Mouse (Mus musculus) erythroblast, adult 5-6 weeks (primary cell): Measurements from ENCODE around the gene Cpt2. TPM values are rescaled to one million over a fixed set of nuclear protein-coding genes. Genes with fewer than 3 reads are reported as not detected.
A peak's percentile ranks its signal among the peaks of the same experiment; 100 is the strongest.

ENCODE experiments used
- ATAC-seq: replicated peaks from 2 replicates; pipeline ENCODE4 v1.8.0; 2016; ENCODE audit warnings: moderate number of reproducible peaks, mild to moderate bottlenecking, moderate TSS enrichment, inconsistent platforms; ENCODE audit not compliant: poor library complexity, low FRiP score, severe bottlenecking
- total RNA-seq, 2 experiments: library from RNA; stranded (forward) in 1 of 2; stranded (reverse) in 1 of 2; fragments of 150-400 nt in 1 of 2; fragments of 200-764, 138-1000 nt in 1 of 2; gene quantifications; 2 replicates each; pipeline versions ENCODE4 v1.2.3 to v1.2.4; 2015 to 2017; ENCODE audit warnings: low replicate concordance in 2 of 2

Cpt2 gene
- total RNA-seq, 2 experiments from 2014 or later = 4.4 to 4.5 TPM

DNA sequence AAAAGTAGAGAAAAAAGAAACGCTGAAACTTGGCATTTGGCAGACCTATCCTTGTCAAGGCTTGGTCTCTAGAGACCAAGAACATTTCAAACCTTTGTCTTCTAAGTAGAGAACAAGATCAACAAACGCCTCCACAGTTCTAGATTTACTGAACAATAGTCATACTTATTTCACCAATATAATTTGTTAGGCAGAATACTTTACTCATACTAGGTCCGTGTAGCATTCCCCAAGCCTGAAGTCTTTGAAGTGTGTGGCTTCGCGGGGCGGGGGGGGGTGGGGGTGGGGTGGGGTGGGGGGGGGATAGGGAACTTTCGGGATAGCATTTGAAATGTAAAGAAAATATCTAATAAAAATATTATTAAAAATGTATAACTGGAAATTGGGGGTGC is 389 bp upstream of the Cpt2 start:
- no peak for ATAC-seq

DNA sequence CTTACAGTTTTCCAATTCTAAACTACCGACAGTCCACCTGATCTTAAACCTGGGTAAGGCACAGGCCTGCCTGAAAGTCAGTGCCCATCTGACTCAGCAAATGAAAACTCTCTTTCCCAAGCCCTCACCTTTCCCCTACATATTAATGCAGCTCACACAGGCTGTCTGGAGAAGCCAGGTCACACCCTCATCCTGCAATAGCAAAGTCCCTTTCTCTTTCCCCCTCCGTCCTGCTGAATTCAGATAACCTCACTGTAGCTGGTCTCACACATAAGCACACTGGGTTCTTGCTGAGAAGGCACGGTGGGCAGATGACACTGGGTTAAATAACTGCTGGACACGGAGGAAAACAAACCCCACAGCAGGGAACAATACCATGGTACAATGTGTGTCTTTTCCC is 1.5 kb downstream of the Cpt2 start:
- ATAC-seq = no peak

DNA sequence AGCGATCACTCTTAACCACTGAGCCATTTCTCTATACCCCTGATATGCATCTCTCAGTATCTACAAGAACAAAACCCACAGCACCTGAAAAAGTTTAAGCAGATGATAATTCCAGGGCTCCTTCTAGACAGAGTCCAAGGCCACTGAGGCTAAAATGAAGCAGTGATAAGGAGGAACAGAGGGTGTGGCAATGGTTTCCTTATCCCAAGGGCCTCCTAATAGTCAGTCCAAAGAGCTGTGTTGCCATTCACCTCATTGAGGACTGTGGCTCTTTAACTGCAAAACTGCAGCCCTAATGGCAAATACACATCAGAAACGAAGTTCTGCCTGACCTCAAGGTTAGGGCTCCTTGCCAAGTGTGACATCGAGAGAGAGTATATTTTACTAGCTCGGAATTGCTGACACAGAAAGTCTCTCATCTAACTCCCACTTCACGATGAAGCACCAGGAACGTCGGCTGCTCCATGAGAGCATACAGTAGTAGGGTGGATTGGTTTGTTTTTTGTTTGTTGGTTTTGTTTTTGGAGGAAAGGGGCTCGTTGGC is 2.2 kb downstream of the Cpt2 start:
- ATAC-seq = no peak

DNA sequence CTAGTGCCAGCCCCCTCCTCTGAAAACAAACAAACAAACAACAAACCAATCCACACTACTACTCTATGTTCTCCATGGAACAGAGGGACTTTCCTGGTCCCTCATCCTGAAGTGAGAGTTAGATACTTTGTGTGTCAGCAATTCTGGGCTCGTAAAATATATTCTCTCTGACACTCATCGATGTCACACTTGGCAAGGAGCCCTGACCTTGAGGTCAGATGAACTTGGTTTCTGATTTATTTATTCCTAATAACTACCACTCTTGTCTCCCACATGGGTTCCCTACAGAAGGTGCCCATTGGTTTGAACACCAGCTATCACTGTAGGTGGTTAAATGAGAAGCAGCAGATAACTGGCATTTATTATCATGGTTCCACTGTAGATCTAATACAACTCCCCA is 3.1 kb downstream of the Cpt2 start:
- ATAC-seq = no peak

DNA sequence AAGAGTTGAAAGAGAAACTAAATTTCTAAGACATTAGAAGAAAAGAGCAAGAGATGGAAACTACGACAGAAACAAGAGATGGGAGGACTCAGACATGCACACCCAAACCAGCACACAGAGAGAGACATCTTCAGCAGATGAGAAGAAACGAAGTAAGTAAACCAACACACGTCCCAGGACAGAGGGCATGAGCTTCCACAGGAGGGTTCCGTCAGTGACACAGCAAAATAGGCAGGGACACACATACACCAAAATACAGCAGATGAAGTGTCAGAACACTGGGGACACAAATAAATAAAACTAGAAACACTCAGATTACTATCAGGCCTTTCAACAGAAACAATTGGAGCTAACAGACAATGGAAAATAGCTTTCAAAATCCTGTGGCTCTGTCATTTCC is 13.4 kb downstream of the Cpt2 start:
- no peak for ATAC-seq

DNA sequence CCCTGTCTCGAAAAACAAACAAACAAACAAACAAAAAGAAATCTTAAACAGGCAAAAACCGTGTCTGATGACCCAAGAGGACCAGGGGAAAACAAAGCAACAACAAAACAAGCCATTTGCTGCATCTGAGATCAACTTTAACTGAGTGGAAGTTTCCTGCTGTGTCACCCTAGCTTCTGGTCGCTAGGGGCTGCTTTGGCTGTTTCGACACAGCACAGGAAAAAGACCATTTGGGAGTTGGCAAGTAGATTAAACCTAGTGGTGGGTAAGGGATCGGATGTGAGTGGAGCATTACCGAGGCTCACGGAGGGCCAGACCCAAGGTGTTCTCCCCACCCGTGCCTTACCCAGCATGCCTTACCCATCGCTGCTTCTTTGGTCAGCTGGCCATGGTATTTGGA is 16.8 kb downstream of the Cpt2 start:
- no peak for ATAC-seq

DNA sequence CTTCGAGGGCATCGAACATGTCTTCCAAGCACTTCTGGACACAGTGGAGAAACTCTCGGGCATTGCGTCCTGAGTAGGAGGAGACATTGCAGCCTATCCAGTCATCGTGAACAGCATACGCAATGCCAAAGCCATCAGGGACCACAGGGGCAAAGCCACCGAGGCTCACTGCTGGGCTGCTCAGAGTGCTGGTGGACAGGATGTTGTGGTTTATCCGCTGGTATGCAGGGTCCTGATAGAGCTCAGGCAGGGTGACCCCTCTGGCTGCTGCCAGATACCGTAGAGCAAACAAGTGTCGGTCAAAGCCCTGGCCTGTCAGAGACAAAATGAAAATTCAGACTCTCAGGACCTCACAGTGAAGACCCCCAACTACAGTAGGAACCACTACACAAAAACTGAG is 19.2 kb downstream of the Cpt2 start:
- no peak for ATAC-seq

DNA sequence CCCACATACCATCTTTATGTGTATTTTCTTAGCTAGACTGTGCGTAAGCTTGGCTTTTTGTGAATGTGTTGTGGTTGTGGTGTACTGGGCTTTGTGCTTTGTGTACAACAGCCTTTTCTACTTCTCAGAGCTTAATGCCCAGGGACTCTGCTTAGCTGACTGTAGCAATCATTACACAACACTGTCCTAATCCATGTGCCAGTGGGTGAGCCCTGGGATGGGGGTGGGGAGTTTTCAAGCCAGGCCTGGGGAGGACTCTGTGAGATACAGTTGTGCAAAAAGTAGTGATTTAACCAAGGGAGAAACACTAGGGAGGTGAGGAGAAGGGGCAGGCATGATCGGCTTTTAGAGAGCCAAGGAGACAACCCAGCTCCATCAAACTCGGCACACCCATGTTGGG is 23.2 kb downstream of the Cpt2 start:
- no peak for ATAC-seq

DNA sequence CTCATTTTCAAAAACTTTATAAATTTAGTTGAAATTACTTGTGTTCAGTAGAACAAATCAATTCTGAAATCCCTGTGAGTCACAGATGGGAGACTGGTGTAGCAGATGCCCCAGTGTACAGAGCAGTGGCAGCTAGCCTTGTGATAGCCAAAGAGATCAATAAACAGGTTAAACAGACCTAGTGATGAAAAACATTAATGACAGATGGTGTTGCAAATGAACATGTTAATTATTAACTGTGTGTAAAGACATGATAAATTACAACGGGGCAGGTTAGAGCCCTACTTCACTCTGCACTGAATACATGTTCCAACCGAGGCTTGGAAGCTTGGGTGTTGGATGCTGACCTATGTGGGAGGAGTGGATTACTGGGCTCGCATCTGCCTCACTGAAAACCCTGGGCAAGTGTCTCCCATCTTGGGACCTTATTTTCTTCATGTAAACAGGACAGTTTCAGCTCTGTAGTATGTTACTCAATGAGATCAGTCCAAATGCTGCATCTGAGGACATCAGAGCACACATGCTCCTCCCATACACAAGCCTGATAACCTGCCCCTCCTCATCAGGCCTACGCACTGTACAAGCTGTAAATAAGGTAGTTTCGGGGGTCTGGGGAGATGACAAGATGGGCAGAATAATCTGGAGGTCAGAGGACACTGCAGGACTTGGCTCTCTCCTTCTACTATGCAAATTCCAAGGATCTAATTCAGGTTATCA is 24.0 kb downstream of the Cpt2 start:
- ATAC-seq = no peak

DNA sequence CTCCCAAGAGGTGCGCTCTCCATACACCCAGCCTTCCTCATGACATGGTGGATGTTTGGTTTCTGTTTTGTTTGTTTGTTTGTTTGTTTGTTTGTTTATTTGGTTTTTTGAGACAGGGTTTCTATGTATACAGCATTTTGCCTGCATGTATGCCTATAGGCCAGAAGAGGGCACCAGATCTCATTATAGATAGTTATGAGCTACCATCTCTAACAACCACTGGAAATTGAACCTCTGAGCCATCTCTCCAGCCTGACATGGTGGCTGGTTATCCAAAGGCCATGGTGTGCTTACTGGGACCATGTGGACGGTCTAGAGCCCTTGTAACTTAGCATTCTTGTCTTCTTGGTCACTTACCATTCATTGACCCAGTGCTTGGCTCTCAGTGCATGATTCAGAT is 30.7 kb downstream of the Cpt2 start:
- ATAC-seq = no peak

DNA sequence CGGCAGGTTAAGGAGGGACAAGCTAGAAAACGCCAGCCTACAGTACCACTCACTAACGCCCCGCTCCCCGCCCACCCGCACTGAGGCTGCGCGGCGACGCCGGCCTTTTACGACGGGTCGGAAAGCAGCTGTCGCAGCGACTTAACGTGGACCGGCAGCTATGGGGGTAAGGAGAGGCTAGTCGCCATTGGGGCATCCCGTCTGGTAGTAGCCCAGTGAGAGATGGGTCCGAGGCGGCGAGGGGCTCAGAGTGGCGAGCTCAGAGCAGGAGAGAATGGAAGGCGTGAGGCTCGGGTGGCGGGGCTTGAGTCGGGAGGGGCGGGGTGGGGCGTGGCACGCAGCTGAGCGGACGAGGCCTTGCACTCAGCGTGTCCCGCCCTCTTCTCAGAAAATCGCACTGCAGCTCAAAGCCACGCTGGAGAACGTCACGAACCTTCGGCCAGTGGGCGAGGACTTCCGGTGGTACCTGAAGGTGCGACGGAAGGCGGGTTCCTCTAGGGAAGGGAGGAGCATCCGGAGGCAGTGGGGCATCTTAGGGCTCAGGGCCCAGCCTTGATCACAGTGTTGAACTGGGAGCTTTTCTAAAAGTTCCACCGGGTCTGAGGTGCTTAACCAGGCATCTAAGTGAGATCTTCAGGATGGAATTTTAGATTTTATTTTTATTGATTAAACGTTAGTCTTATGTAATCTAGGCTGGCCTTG is 33.5 kb downstream of the Cpt2 start, which contains the start of gene 0610037L13Rik:
0610037L13Rik (plus strand) TSS at position 83 of the 702 bp plus-strand sequence.
- peak; percentile 95 for ATAC-seq

DNA sequence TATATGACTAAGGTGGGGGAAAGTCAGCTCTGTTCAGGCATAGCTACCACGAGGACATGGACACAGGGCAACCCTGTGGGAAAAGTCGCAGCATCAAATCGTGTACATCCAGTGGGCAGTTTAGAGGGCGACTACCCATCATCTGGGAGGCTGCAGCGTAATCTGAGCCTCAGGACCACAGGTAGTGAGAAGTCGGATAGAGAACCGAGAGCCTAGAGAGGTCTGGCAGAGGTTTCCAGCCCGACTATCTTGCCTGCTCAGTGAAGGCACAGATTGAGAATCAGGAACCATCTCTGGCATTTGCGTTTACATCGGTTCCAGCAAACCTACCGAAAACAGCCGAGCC is 34.1 kb downstream of the Cpt2 start:
- peak; percentile 34 for ATAC-seq

DNA sequence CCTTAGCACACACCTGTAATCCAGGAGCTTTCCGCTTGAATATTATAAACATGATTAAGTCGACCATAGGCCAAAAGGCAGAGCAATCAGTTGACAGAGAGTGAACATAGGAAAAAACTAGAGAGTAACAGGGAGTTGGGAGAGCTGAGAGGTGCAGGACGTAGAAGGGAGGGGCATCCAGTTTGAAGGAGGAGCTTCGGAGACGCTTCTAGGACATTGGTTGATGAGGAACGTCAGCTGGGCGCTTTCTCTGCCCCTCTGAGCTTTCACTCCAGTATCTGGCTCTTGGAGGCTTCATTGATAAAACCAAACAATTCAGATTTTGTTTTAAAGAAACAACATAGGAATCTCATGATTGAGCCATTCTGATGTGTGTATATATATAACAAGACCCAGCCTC is 37.0 kb downstream of the Cpt2 start:
- ATAC-seq = no peak

DNA sequence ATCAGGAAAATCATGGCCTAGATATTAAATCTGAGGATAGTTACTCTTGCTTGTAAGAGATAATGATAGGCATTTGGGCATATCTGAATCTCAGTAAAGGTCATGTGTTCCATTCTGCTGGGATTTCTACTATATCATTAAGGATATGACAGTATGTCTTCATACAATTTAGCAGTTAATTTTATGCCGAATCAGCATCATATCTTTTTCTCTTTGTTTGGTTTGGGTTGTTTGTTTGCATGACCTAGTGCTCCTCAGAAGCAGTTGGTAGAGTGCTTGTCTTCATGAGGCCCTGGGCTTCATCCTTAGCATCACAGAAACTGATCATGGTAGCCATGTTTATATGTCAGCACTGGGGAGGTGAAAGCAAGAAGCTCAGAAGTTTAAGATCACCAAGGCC is 41.8 kb downstream of the Cpt2 start:
- no peak for ATAC-seq

DNA sequence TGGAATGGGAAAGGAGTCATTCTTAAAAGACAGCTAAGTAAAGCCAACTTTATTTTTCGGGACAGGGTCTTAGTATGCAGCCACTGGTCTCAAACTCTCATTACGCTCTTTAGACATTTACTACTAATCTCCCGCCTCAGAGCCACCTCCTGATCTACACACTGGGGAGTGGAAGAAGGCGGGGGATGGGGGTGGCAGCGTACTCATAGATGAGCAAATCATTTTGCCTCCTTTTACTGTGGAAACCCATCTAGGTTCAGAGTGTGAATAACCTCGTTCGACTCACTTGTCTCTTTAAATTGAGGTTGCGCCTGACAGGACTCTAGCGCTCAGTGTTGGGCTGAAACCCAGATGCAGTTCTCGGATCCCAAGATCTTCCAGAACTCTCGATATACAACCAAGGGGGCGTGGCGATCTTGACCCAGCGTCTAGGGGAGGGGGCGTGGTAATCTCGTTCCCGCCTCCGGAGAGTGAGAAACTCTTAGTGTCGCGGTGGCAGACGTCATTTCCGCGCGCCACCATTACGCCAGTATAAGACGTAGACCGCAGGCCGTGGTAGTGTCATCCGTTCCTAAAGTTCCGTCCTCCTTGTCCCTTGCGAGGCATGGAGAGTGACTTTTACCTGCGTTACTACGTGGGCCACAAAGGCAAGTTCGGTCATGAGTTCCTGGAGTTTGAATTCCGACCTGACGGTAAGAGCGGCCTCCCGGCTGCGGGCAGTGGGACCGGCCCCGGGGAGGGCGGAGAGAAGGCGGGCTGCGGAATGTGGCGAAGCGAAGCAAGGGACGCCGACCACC is 44.0 kb downstream of the Cpt2 start, which contains the start of gene Magoh:
Magoh (plus strand) TSS at position 502 of the 797 bp plus-strand sequence.
- peak; percentile 92 for ATAC-seq

DNA sequence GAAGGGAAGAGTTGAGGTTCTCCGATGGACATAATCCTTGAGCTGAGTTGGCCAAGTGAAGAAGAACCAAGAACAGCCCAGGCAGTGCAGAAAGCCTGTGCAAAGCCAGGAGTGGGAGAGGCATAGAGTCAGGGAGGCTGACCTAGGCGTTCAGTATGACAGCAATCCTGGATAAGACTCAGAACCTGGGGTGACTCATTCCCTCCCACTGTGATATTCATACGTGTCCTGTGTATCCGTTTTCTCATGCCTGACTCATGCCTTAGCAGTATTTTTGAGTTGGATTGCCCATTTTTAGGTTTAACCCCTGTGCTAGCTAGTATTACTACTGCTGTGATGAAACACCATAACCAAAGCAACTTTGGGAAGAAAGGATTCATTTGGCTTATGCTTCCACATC is 58.5 kb downstream of the Cpt2 start:
- no peak for ATAC-seq

DNA sequence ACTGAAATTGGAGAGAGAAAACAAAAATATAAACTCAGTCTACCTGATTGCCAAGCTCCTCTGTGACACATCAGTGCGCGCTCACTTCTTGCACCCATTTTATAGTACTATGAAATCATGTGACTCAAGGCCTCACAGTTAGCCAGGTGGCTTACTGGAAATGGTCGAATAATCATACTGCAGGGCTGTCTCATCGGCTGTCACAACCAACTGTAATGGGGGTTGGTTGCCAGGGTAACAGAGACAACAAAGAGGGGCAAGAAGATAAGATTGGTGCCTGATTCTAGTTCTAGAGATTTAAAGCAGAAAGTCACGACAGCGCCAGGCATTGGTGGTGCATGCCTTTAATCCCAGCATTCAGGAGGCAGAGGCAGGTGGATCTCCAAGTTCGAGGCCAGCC is 64.4 kb downstream of the Cpt2 start:
- no peak for ATAC-seq

DNA sequence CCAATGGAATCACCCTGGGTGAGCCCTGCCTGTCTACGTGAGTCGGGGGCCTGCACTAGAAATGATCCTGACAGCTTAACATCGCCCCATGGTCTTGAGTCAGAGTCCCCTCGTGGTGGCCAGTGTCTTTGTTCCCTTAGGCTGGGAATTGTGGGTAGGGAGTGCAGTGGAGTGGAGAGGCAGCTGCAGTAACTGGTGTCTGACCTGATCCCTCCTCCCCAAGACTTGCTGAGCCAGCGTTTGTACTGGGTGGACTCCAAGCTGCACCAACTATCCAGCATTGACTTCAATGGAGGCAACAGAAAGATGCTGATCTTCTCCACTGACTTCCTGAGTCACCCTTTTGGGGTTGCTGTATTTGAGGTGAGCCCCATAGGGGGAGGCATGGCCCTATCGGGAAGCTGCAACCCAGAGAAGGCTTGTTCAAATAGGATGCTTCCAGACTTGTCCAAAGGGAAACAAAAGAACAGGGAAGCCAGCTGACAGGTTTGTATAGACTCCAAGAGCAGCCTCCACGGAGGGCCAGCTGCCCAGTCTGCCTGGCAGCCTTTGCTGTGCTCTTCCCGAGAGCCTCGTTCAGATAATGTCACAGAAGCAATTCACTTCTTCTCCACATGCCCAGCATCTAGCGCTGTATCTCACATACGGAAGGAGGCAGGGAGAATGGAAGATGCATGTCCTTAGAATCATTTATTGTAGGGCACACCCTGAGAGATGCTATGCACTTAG is 66.3 kb downstream of the Cpt2 start:
- no peak for ATAC-seq
